Comparison of ENCODE assay signal across 17 mouse cellular contexts in genomic region chr15:36333265-36333664, GRCm38 (mm10).
A peak's percentile ranks its signal among the peaks of the same experiment; 100 is the strongest.
DNase-seq lines count a peak whose midpoint lies in the region; ATAC-seq lines count a peak whose summit lies in the region.
"Had no signal": no experiment of that assay in that cellular context is flagged by ENCODE, and none has a peak within 500 bp of the region (broad histone marks: within the 10 kb centered on the region; RNA-seq: fewer than 3 reads in every experiment).

No protein-coding gene starts in this region.

- DNase-seq in heart, adult 11 months: peak; percentile 68
- DNase-seq in urinary bladder, postnatal 14 days (ENCODE audit: low spot score): peak; percentile 19
- DNase-seq in urinary bladder, postnatal 36 days (ENCODE audit: low spot score in 2 of 2): no peak
- peak; percentile 63 to 73 for DNase-seq in cerebellum, postnatal 36 days
- no peak for DNase-seq in spleen, postnatal 36 days (ENCODE audit: low spot score in 2 of 2)
- no peak for DNase-seq in gastrocnemius, postnatal 25 days
- DNase-seq in kidney, postnatal 36 days: no peak
- DNase-seq: adrenal gland, adult 8-10 months; gastrocnemius, adult 2 months; heart, postnatal 10 days; liver, embryonic 13.5 days; thymus, postnatal 4 days had no signal

- H3K27me3 ChIP-seq in heart, embryonic 12.5 days (replicated peaks): no peaks in the 10 kb centered on the region
- H3K27me3 ChIP-seq: hindbrain, embryonic 12.5 days; intestine, embryonic 15.5 days had no signal

- no peak for ATAC-seq in heart, embryonic 12.5 days (ENCODE audit: insufficient number of reproducible peaks, low FRiP score)
- ATAC-seq: intestine, embryonic 15.5 days had no signal

- no peak overlapping the region for H3K4me2 ChIP-seq in heart, embryonic 12.5 days
- H3K4me2 ChIP-seq: hindbrain, embryonic 12.5 days; intestine, embryonic 15.5 days; liver, embryonic 13.5 days had no signal

- H3K27ac ChIP-seq in heart, embryonic 12.5 days (ENCODE audit: poor library complexity, severe bottlenecking): no peak overlapping the region
- H3K27ac ChIP-seq: gastrocnemius, adult 2 months; hindbrain, embryonic 12.5 days; intestine, embryonic 15.5 days; left cerebral cortex, adult 2 months; liver, embryonic 13.5 days had no signal

- H3K36me3 ChIP-seq in heart, embryonic 12.5 days: no peaks in the 10 kb centered on the region
- H3K36me3 ChIP-seq: hindbrain, embryonic 12.5 days; intestine, embryonic 15.5 days; liver, embryonic 13.5 days had no signal

- no peaks in the 10 kb centered on the region for H3K9me3 ChIP-seq in heart, embryonic 12.5 days (replicated peaks)
- H3K9me3 ChIP-seq: hindbrain, embryonic 12.5 days; intestine, embryonic 15.5 days; liver, embryonic 13.5 days; megakaryocyte, embryonic 14.5 days had no signal

- 70% methylated on average over 3 of the region's 3 CpGs for WGBS in heart, embryonic 12.5 days

- no peak overlapping the region for H3K9ac ChIP-seq in heart, embryonic 12.5 days
- H3K9ac ChIP-seq: hindbrain, embryonic 12.5 days; intestine, embryonic 15.5 days; liver, embryonic 13.5 days had no signal

- H3K4me3 ChIP-seq in heart, embryonic 12.5 days: no peak overlapping the region
- H3K4me3 ChIP-seq: gastrocnemius, adult 2 months; hindbrain, embryonic 12.5 days; intestine, embryonic 15.5 days; left cerebral cortex, adult 2 months; liver, embryonic 13.5 days; megakaryocyte, embryonic 14.5 days had no signal

- H3K4me1 ChIP-seq in heart, embryonic 12.5 days (replicated peaks): no peaks in the 10 kb centered on the region
- H3K4me1 ChIP-seq: hindbrain, embryonic 12.5 days; intestine, embryonic 15.5 days had no signal

Comparison
In these comparisons a context has a peak if more than half of its experiments do, and no peak if none do; other contexts are left out.
1. DNase-seq: peak in heart, adult 11 months (single experiment), urinary bladder, postnatal 14 days (single experiment) and cerebellum, postnatal 36 days (2 of 2); none in urinary bladder, postnatal 36 days (0 of 2), spleen, postnatal 36 days (0 of 2), gastrocnemius, postnatal 25 days (single experiment) and kidney, postnatal 36 days (0 of 2).